Mouse (Mus musculus) layer of hippocampus, adult 11-12 months (tissue): ENCODE results near the gene Fbxo46.
A peak's percentile ranks its signal among the peaks of the same experiment; 100 is the strongest.

ENCODE experiments used
- DNase-seq: peaks from one replicate; pipeline ENCODE4 v3.0.0; 2022; ENCODE audit warnings: low spot score

Fbxo46 gene

DNA sequence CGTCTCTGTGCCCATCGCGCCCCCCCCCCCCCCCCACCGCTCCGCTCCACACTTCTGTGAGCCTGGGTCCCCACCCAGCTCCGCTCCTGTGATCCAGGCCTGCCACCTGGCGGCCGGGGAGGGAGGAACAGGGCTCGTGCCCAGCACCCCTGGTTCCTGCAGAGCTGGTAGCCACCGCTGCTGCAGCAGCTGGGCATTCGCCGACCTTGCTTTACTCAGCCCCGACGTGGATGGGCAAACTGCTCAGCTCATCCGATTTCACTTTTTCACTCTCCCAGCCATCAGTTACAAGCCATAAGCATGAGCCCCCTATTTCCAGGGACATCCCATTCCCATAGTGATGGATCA lies 26.5 kb upstream of the Fbxo46 start:
- peak; percentile 82 for DNase-seq

DNA sequence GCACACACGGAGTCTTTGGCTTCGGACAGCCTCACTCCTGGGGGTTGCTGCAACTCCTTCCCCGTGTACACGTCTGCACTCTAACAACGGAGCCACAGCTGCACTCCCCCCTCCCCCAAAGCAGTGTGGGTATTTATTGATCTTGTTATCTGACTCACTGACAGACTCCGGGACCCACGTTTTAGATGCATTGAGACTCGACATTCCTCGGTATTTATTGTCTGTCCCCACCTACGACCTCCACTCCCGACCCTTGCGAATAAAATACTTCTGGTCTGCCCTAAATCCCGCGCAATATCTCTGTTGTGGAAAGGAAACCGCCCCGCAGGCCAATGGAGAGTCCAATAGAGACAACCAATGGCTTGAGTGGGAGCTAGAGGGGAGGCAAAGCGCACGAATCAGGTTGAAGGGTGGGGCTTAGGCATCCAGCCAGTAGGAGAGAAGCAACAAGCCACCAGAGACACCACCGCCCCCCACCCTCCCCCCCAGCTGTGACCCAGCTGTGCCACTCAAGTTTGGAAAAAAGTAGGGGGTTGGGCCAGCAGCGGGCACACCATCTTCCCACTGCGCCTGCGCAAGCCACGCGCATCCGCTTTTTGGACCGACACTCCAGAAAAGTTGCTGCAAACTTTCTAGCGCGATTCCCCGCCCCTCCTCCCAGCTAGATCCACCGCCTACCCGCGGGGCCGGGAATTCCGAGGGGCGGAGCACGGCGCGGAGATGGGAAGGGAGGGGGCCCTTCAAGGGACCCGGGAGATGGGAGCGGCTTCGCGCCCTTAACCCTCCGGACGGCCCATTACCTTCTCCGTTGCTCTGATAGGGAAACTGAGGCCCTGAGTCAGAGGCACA lies 25.9 kb upstream of the Fbxo46 start:
- DNase-seq = peak; percentile 80

DNA sequence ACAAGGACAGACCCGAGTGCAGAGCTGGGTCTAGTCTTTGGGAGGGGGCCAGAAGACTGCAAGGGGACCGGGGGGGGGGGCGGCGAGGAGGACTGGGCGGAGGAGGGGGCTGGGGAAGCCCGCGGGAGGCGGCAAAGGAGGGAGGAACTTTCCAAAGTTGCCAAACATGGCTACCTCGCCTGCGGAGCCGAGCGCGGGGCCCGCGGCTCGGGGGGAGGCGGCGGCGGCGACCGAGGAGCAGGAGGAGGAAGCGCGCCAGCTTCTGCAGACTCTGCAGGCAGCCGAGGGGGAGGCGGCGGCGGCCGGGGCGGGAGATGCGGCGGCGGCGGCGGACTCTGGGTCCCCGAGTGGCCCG lies 25.2 kb upstream of the Fbxo46 start, which contains the start of gene Six5:
Gene Six5 (plus strand): TSS at position 124 of the 355 bp plus-strand sequence.
- DNase-seq = no peak

DNA sequence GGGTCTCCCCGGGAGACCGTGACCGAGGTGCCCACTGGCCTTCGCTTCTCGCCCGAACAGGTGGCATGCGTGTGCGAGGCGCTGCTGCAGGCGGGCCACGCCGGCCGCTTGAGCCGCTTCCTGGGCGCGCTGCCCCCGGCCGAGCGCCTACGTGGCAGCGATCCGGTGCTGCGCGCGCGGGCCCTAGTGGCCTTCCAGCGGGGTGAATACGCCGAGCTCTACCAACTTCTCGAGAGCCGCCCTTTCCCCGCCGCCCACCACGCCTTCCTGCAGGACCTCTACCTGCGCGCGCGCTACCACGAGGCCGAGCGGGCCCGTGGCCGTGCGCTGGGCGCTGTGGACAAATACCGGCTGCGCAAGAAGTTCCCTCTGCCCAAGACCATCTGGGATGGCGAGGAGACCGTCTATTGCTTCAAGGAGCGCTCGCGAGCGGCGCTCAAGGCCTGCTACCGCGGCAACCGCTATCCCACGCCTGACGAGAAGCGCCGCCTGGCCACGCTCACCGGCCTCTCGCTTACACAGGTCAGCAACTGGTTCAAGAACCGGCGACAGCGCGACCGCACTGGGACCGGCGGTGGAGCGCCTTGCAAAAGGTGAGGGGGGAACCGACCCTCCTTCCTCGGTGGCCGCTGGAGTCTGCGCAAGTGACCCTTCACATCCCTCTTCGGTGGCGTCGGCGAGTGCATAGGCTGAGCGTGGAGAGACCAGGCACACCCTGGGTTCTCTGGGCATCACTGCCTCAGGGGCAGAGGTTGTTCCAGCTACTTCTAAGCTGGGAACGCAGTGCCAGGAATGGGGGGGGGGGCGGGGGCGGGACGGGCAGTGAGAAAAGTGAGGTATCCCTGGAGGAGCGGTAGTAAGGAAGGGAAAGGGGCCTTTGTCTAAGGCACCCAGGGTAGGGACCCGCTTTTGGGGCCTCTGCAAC lies 24.6 kb upstream of the Fbxo46 start:
- no peak for DNase-seq

DNA sequence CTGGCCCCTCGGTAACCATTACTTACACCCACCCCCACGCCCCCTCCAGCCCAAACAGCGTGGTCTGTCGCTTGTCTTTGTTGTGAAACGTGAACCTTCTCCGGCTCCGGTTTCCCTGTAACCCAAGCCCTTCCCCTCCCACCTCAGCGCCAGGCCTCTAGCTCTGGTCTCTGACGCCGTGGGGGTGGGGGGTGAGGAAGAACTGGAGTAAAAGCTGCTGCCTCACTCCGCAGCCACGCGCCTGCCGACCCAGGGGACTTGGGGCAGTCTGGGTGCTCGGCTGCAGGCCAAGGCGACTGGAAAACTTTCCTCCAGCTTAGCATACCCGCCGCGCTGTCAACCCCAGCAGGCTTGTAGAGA lies 23.9 kb upstream of the Fbxo46 start:
- DNase-seq = no peak

DNA sequence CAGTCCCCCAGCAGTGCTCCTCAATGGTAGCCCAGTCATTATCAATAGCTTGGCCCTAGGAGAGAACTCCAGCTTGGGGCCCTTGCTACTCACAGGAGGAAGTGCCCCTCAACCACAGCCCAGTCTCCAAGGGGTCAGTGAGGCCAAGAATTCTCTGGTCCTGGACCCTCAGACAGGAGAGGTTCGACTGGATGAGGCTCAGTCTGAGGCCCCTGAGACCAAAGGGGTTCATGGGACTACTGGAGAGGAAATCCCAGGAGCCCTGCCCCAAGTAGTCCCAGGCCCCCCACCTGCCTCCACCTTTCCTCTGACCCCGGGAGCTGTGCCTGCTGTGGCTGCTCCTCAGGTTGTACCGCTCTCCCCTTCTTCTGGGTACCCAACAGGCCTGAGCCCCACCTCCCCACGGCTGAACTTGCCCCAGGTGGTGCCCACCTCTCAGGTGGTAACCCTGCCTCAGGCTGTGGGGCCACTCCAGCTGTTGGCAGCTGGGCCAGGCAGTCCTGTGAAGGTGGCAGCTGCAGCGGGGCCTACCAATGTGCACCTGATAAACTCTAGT lies 23.2 kb upstream of the Fbxo46 start:
- no peak for DNase-seq

DNA sequence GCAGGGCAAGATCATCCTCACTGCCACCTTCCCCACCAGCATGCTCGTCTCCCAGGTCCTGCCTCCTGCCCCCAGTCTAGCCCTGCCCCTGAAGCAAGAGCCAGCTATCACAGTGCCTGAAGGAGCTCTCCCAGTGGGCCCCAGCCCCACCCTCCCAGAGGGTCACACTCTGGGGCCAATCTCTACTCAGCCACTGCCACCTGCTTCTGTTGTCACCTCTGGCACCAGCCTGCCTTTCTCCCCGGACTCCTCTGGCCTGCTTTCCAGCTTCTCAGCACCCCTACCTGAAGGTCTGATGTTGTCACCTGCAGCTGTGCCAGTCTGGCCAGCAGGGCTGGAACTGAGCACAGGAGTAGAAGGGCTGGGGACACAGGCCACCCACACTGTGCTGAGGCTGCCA lies 22.4 kb upstream of the Fbxo46 start:
- no peak for DNase-seq

DNA sequence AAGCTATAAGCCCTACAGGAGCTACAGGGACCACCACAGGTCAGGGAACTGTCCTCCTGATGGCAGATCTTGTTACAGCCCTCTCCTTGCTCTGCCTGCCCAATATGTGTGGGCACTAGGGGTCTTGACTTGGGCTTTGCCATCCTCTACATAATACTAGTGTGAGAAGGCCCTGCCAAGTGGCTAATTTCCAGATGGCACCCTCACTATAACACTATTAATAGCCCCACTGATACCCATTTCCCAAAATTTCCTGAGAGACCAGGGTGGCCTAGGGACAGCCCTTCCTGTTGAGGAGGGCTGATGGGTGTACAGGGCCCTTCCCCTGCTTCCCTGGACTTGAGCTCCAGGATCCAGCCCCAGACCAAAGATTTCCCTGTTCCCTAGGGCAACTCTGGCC lies 21.8 kb upstream of the Fbxo46 start:
- no peak for DNase-seq

DNA sequence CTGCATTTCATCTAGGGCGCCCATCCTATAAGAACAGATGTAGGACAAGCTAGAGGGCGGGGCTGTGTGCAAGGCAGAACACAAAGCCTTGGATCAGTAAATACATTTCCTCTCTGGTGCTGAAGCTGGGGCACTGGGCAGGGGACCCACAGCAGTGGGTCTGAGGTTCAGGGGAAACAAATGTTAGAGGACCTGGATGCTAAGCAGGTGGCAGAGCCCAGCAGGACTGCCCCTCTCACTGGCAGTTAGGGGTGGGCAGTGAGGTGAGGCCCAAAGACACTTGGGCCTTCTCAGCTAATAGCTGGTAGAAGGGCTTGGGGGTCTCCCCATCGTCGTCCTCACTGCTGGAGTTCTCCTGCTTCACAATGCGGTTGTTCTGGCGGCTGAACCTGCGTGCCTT lies 20.8 kb upstream of the Fbxo46 start:
- no peak for DNase-seq

DNA sequence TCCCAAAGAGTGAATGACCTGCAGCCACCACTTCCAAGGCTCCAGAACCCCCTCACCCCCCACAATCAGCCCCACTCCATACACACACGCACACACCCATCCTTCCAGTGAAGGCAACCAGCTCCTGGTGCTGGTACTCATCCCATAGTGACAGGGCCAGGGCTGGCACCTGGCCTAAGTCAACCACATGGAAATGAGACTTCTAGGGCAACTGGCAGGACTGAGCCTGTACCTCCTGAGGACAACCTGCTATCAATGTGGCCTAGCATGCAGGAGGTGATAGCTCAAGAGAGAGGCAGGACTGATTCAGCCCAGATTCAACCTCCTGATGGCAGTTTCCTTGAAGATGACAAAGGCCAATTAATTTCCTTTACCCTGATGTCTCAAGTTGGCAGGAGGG lies 19.4 kb upstream of the Fbxo46 start:
- DNase-seq = no peak

DNA sequence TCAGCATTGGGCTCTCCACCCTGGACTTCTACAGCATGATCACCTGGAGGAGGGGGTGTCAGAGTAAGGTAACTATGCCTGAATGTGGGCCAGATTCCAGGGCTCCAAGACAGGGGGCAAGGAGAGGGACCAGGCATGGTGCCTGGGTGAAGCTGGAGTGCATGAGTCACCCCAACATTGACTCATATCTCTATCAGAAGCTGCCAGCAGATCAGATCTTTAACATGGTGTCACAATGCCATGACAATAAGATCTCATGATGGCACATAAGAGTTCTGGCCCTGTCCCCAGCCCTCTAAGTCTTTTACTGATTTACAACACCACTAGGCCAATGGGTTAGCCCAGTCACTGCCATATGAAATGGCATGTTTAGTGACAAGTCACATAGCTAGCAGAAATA lies 15.9 kb upstream of the Fbxo46 start:
- DNase-seq = no peak

DNA sequence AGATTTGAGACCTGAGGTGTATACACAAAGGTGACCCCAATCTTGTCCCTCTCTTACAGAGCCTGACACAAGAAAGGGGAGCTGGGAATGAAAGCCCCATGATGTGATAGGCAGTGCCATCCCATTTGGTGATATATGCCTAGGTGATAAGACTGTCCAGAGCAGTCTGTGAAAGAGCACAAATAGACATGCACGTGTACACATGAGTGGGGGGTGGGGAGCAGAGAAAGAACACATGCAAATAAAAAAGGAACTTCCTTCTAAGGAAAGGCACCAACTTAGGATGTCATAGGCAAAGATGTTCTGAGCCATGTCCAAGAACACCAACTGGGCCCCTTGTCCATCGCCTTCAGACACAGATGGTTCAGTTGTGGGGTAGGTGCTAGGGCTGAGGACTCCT lies 15.2 kb upstream of the Fbxo46 start:
- no peak for DNase-seq

DNA sequence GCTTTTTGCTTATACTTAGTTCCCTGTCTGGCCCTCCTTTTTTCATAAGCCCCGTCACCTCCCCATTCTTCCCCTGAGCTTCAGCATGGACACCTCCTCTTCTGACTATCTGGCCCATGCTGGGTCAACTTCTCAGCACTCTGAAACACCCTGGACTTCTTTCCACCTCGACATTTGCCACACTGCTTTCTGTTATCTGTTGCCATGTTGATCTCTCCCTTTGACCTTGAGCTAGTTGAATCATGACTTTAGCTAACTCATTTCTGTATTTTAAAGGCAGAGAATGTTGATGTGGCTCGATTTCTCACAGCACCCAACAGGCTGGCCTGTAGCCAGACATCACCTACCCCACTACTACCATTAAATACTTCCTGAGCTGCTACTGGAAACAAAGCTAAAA lies 12.2 kb upstream of the Fbxo46 start:
- no peak for DNase-seq

DNA sequence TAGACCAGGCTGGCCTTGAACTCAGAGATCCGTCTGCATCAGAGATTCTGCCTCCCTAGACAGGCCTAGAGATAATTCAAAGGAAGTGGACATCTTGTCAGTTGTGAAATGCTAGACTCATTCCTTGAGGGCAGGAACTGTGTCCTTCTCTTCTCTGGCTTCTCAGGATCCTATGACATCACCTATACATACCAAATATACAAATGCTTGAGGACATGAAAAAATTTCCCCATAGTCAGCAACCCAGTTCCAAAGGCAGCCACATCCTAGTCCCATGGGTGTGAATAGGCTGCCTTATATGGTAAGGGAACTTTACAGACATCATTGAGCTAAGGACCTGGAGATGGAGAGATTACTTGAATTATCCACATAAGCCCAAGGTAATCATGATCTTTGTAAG lies 10.1 kb upstream of the Fbxo46 start:
- no peak for DNase-seq

DNA sequence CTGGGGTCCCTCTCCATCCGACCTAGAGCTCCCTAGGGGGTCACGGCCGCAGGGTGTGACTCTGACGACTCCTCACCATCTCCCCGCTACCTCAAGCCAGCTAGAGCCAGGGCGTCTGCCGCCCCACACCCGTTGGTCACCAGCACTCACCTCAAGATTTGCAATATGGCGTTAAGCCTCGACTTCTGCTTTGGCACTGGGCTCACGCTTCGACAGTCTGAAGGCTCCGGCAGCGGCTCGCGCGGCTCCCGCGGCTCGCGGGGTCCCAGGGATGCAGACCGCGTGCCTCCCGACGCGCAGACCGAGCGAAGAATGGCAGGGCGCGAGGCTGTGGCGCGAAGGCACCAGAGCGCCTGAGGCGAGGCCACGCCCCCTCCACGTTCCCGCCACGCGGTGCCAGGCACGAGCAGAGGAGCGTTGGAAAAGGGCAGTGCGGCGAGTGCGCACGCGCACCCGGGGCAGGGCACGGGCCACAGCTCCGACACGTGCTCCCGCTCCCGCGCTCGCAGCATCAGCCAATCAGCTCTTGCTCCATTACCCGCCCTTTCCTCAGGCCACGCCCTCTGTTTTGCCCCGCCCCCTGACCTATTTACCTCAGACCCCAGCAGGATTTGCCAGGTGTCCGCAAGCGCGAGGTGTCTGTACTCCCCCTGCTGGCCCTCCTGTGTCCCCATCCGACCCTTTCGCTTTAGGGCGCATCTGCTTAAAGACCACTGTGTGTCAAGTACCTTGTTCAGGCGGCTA lies 1.5 kb upstream of the Fbxo46 start, which contains the start of gene Gm4969:
Gene Gm4969 (minus strand): TSS at position 341 of the 744 bp plus-strand sequence.
- DNase-seq = peak; percentile 48

DNA sequence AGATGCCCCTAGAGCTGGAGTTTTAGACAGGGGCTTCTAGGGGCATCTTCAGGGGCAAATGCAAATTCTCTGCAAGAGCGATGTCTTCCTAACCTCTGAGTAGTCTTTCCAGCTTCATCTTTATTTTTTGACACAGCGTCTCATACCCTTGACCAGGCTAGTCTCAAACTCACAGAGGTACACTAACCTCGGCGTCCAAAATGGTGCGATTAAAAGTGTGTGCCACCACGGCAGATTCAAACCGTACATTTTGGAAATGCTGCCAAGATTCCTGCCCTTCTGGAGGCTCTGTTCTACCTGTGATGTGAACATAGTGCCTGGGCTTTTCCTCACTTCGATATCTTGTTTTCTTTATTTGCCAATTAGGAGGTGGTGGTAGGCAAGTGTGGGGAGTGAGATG lies 576 bp upstream of the Fbxo46 start:
- DNase-seq = no peak

DNA sequence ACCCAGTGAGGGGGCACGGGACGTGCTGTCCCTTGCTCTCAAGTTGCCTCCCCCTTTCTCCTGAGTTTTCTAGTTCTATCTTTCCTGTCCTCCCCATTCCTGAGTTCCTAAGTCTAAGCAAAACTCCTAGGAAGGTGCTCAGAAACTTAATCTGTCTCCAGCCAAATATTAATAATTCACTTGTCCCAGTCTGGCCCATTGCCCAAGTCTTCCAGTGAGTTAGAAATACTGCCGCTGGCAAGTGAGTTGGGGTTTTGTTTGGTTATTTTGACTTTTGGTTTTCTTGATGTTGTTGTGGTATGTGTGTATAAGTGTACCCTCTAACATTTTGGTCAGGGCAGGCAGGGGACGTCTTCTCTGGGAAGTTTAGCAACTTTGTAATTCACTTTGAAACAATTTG lies 2.0 kb downstream of the Fbxo46 start:
- no peak for DNase-seq

DNA sequence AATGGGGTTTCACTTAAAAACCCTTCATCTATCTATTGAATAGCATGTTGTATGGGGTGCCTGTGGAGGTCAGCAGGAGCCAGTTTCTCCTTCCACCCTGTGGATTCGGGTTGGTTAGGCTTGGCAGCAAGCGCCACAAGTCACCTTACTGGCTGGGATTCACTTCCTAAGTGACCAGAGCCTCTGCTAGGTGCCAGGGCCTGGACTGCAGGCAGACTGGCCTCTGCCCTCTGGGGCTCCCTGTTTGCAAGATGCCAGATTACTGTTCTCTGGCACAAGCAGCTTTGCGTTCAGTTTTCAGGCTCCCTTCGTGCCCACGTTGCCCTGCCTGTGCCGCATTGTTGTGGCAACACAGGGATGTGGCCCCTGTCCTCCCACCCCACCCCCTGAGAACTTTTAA lies 5.1 kb downstream of the Fbxo46 start:
- no peak for DNase-seq

DNA sequence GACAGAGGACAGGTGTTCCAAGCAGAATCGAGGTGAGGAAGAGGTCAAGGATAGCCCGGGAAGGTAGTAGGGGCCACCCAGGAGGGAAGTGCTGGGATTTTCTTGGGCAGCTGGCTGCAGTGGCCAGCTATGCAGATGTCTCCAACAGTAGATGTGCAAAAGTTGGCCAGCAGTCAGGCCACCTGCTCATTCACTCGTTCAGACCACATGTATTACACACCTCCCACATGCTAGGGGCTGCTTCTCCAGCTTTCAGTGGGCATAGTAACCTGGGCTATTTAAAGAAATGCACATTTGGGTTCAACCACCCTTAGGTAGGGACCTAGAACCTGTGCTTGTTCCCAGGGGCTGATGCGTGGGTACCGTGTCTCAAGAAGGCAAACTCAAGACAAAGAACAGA lies 8.1 kb downstream of the Fbxo46 start:
- DNase-seq = no peak

DNA sequence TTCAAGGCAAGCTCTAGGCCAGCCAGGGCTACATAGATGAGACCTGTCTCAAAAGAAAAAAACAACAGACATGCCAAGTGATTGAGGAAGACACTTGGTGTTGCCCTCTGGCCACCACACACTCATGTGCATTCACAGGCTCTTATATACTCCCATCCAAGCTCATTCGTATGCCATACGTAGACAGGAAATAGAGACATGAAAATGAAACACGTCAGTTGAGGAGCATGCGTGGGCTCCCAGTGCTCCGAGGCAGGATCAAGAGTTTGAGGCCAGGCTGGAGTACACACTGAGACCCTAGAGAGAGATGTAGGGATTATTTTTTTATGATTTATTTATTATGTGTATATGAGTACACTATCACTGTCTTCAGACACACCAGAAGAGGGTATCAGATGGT lies 9.7 kb downstream of the Fbxo46 start:
- DNase-seq = no peak

DNA sequence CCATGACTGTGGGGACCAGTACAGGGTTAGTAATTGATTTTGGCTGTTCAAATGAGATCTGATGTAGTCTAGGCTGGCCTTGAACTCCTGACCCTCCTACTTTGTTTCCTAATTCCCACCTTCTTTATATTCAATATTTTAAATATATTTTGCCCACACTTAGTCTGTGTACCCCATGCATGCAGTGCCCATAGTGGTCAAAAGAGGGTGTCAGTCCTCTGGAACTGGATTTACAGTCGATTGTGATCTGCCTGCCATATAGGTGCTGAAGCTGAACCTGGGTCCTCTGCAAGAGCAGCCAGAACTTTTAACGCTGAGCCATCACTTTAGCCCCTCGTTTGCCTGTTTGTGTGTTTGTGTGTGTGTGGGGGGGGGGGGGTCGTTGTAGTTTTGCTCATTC lies 11.0 kb downstream of the Fbxo46 start:
- no peak for DNase-seq

DNA sequence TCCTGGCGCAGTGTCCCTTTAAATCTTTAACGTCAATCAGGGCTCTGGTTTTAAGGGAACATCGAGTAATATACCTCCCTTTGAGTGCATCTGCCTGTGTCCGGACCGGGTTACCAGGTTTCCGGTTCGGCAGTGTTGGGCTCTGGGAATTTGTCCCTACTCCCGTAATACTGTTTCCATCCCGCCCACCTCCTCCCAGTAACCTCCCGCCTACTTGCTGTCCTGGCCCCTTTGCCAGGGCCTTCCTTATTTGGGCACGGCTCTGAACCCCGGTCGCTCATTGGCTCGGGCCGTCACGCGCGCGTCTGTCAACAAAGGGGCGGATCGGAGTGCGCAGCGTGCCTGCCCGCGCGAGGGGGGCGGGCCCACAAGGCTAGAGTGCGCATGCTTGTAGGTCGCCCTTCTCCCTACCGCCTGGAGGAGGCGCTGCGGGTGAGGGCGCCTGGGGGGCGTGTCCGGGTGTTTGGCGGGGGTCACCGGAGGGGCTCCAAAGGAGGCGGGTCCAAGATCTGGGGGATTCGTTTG lies 11.7 kb downstream of the Fbxo46 start:
- peak; percentile 98 for DNase-seq
